Mouse (Mus musculus) erythroblast, embryonic 14.5 days (primary cell): ENCODE results near the gene Romo1. TPM values are rescaled to one million over a fixed set of nuclear protein-coding genes. Genes with fewer than 3 reads are reported as not detected.

Source experiments
- H3K27me3 ChIP-seq: 2 replicates; pipeline ENCODE4 v1.6.1; 2012; ENCODE audit warnings: inconsistent platforms; ENCODE audit not compliant: control insufficient read depth
- H3K36me3 ChIP-seq: 2 replicates; pipeline ENCODE4 v1.6.1; 2012; ENCODE audit warnings: mild to moderate bottlenecking, inconsistent platforms; ENCODE audit not compliant: control insufficient read depth
- H3K4me1 ChIP-seq: 2 replicates; pipeline ENCODE4 v1.6.1; 2012; ENCODE audit warnings: inconsistent platforms; ENCODE audit not compliant: control insufficient read depth
- H3K4me3 ChIP-seq: replicated peaks from 2 replicates; pipeline ENCODE3; 2012; ENCODE audit warnings: moderate library complexity, mild to moderate bottlenecking, inconsistent platforms
- H3K9me3 ChIP-seq: 2 replicates; pipeline ENCODE4 v1.6.1; 2012; ENCODE audit warnings: low read length, inconsistent platforms, mixed read lengths; ENCODE audit not compliant: control insufficient read depth
- GATA1 ChIP-seq: IDR thresholded peaks from 2 replicates; pipeline ENCODE4 v1.6.1; 2012; ENCODE audit warnings: low read length, inconsistent platforms, mixed read lengths
- TAL1 ChIP-seq: IDR thresholded peaks from 3 replicates; pipeline ENCODE4 v1.6.1; 2012; ENCODE audit warnings: low read length, inconsistent platforms, mixed read lengths
- polyA plus RNA-seq: library from polyadenylated mRNA; stranded (reverse); fragments of >175 nt; gene quantifications from 2 replicates; pipeline ENCODE4 v1.2.3, GENCODE M21; 2012

The Romo1 gene
- polyA plus RNA-seq, 1 experiment, result 50.1 TPM

DNA sequence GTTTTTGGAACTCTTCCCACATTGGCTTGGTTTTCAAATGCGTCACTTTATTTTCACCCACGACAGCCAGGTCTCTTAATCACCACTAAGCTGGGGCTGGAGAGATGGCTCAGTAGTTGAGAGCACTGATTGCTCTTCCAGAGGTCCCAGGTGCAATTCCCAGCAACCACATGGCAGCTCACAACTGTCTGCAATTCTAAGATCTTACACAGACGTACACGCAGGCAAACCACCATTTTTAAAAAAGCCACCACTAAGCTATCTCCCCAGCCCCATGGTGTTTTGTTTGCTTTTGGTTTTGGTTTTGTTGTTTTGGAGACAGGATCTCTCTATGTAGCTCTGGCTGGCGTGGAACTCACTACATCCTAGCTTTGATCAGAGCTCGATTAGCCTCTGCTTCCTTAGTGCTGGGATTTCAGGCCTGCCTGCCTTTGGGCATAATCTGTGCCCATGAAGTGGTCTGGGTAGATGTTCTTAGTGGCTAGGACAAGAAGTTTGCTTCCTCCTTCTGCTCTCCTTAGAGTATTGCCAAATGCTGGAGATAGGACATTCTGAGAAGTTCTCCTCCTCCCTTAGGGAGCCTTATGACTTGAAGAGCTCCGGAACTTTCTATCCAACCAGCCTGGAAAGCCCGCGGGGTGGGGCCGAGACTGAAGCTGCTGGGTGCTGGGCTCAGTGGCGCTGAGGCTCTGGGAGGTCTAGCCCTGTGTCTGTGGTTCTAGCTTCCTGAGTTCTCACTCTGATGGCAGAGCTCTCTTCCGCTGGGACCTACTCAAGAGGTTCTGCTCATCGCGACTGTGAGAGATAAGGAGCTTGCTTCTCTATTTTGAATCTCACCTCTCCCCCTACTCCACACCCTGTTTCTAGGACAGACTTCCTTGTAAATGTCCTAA, 46.4 kb downstream of the Romo1 start:
- Histone ChIP-seq H3K27me3 (no peaks in the 10 kb centered on the region), H3K4me1 (peaks cover 7% of the 10 kb centered on the region), H3K9me3 (no peaks in the 10 kb centered on the region), H3K36me3 (no peaks in the 10 kb centered on the region), H3K4me3 (no peak overlapping the region)
- TF ChIP-seq TAL1 (no peak), GATA1 (no peak)

DNA sequence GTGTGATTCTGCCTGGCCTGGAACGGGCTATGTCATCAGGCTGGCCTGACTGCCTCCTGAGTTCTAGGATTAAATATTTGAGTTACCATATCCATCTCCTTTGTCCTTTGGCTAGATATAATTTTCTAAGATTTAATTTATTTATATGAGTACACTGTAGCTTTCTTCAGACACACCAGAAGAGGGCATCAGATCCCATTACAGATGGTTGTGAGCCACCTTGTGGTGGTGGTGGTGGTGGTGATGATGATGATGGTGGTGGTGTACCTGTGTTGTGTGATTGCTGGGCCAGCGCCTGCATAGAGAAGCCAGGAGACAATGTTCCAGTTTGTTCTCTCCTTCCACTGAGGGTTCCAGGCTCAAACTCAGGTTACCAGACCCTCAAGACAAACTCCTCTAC, 47.7 kb downstream of the Romo1 start:
- no peak for TF ChIP-seq TAL1
- TF ChIP-seq GATA1, result no peak
- H3K36me3 ChIP-seq, result no peaks in the 10 kb centered on the region
- H3K27me3 ChIP-seq, result no peaks in the 10 kb centered on the region
- H3K9me3 ChIP-seq, result no peaks in the 10 kb centered on the region
- no peak overlapping the region for H3K4me3 ChIP-seq
- H3K4me1 ChIP-seq, result peaks cover 15% of the 10 kb centered on the region

DNA sequence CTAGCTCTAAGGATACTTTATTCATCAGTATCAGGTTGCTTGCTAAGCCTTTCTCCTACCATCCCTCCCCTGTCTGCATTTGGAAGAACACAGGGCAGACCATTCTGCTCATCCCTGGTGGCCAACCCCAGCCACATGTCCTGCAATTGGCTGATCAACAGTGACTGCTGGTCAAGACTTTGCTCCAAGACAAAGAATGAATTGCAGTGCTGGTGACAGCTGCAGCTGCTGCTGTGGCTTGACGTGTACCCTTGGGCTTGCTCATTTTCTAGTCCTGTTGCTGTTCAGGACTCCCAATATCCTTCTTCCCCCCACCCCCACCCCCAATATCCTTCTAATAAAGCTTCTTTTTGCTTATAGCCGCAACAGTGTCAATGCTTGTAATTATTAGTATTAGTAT, 48.2 kb downstream of the Romo1 start:
- no peaks in the 10 kb centered on the region for H3K36me3 ChIP-seq
- no peaks in the 10 kb centered on the region for H3K9me3 ChIP-seq
- no peak overlapping the region for H3K4me3 ChIP-seq
- H3K27me3 ChIP-seq, result no peaks in the 10 kb centered on the region
- no peak for TF ChIP-seq TAL1
- peaks cover 20% of the 10 kb centered on the region for H3K4me1 ChIP-seq

DNA sequence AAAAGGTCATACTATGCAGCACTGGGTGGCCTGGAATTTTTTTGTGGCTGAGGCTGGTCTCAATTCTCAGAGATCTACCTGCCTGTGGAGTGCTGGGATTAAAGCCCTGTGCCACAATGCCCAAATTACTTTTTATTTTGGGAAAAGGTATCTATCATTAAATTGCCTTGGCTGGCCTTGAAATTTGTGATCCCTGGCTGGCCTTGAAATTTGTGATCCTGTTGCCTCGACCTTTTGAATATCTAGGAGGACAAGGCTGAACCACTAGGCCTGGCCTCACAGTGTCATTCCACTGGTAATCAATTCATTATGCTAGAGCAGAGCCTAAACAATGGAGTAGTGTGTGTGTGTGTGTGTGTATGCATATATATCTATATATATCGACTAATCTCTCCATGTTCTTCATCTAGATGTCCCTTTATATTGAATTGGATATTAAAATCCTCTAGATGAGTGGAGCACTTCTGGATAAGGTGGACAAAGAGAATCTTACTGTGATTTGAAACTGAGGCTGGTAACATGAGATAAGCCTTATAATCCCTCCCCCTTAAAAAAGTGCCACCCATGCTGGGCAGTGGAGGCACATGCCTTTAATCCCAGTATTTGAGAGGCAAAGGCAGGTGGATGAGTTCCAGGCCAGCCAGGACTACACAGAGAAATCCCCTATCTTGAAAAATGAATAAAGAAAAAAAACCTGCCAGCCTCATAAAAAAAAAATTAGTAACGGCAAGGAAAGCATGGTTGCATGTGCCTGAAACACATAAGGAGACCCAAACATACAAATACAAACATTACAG, 49.4 kb downstream of the Romo1 start:
- Histone ChIP-seq H3K4me1 (peaks cover 31% of the 10 kb centered on the region), H3K36me3 (no peaks in the 10 kb centered on the region), H3K4me3 (no peak overlapping the region), H3K27me3 (no peaks in the 10 kb centered on the region), H3K9me3 (no peaks in the 10 kb centered on the region)
- TF ChIP-seq GATA1 (no peak), TAL1 (no peak)

DNA sequence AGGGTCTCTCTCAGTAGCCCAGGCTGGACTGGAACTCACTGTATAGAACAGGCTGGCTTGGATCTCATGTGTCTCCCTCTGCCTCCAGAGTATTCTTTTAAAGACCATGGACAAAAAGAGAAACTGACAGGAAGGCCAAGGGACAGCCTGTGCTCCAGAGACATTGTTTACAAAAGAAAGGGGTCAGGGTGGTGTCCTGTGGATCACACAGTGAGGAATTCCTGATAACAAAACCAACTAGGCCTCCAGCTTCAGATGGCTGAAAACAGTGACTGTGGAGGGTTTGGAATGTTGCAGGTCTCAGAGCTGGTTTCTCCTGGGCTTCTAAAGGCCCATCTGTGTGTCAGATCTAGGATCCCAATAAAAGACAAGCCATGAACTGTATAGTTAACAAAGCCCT, 50.7 kb downstream of the Romo1 start:
- peaks cover 42% of the 10 kb centered on the region for H3K4me1 ChIP-seq
- no peak overlapping the region for H3K4me3 ChIP-seq
- H3K9me3 ChIP-seq, result no peaks in the 10 kb centered on the region
- H3K27me3 ChIP-seq, result no peaks in the 10 kb centered on the region
- peaks cover 2% of the 10 kb centered on the region; the same call in 1 of the 2 replicates for H3K36me3 ChIP-seq
- TF ChIP-seq GATA1, result no peak
- no peak for TF ChIP-seq TAL1

Other genes starting within 250 kb of the Romo1 start
- 0.09 and 0.47 TPM in 2 replicates for gene Uqcc1, start 213.7 kb upstream of the Romo1 start, polyA plus RNA-seq
- not detected in 2 replicates for gene Gm15557, start 203.3 kb upstream of the Romo1 start, polyA plus RNA-seq
- 0.04 TPM in 1 of 2 replicates, not detected in the other for gene Gdf5, start 198.7 kb upstream of the Romo1 start, polyA plus RNA-seq
- 3.7 and 3.8 TPM in 2 replicates for gene Cep250, start 187.6 kb upstream of the Romo1 start, polyA plus RNA-seq
- 0.03 and 0.04 TPM in 2 replicates for gene 6430550D23Rik, start 136.1 kb upstream of the Romo1 start, polyA plus RNA-seq
- gene Ergic3, start 136.0 kb upstream of the Romo1 start, polyA plus RNA-seq, result 7.3 and 7.5 TPM in 2 replicates
- gene Fer1l4, start 91.1 kb upstream of the Romo1 start, polyA plus RNA-seq, result not detected in 2 replicates
- 0.08 and 0.09 TPM in 2 replicates for gene Spag4, start 78.9 kb upstream of the Romo1 start, polyA plus RNA-seq
- gene Cpne1, start 32.1 kb upstream of the Romo1 start, polyA plus RNA-seq, result 1.1 and 2.0 TPM in 2 replicates
- 0.28 and 0.31 TPM in 2 replicates for gene Rbm12, start 32.1 kb upstream of the Romo1 start, polyA plus RNA-seq
- gene Gm28036, start 16.9 kb upstream of the Romo1 start, polyA plus RNA-seq, result 0.01 TPM in 1 of 2 replicates, not detected in the other
- 3.2 and 3.4 TPM in 2 replicates for gene Nfs1, start 147 bp downstream of the Romo1 start, polyA plus RNA-seq
- 37.5 TPM in 2 replicates for gene Rbm39, start 36.2 kb downstream of the Romo1 start, polyA plus RNA-seq
- 1.2 and 1.5 TPM in 2 replicates for gene Phf20, start 52.4 kb downstream of the Romo1 start, polyA plus RNA-seq
- gene Cnbd2, start 168.3 kb downstream of the Romo1 start, polyA plus RNA-seq, result not detected in 2 replicates
- gene Scand1, start 168.7 kb downstream of the Romo1 start, polyA plus RNA-seq, result 85.2 and 101 TPM in 2 replicates